Mouse (Mus musculus): Measurements from ENCODE around the gene Pycr1.

DNA sequence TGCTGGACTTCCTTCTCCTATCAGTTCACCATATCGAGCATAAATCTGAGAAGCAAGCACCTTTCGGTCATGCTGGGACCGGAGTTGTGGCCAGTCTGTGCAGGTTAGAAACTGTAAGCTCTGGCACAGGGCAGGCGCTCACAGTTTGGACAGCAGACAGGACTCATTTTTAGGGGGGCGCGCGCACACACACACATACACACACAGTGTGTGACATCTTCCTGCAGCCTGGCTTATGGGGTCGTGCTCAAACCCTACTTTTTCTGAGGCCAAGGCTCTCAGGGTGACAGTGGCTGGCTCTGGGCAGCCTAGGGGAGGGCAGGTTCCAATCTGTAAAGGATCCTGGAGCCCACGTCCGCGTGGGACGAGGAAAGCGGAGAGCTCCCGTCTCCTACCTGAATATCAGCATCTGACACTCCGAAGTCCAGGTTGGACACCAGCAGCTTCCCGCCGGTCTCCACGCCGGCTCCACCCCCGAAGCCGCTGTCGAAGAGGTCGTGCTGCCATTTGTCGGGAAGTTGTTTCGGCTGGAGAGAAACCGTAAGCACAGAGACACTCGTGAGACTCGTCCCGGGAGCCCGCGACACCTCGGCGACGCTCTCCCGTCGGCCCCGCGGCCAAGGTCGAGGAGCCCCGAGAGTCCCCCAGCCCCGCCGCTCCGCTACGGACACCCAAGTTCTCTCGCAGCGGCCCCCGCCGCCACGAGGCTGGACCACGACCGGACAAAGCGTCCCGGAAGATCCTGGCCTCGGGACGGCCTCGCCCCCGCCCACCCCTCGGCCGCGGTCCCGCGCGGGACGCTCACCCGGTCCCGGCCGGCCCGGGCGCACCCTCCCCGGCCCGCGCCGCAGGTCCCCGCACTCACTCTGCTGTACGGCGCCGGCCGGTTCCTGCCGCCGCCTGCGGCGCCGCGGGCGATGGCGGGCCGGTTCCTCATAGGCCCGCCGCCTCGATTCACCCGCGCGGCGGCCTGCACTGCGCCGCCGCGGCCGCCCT is 46.0 kb downstream of the Pycr1 start:
- TF ChIP-seq POLR2A (IDR thresholded peaks at IDR 0.05; ENCODE audit: borderline replicate concordance, insufficient read depth, low read length) (no peak), CTCF (IDR thresholded peaks at IDR 0.05; ENCODE audit: borderline replicate concordance, insufficient read depth, low read depth, low read length) (no peak)

Measured in cerebellum, adult 2 months (tissue).